Mouse (Mus musculus) heart, adult 2 months (tissue): ENCODE results near the gene Fgf16. TPM values are rescaled to one million over a fixed set of nuclear protein-coding genes. Genes with fewer than 3 reads are reported as not detected.

Source experiments
- DNase-seq, 2 experiments: peaks; one replicate each; pipeline ENCODE4 v3.0.0; 2021
- H3K27ac ChIP-seq: fragments of 200-600 bp; 2 replicates; pipeline ENCODE4 v1.8.1; 2022
- H3K27me3 ChIP-seq: fragments of 200-500 bp; 2 replicates; pipeline ENCODE4 v1.6.1; 2012; ENCODE audit warnings: mild to moderate bottlenecking, low read length, inconsistent platforms, mixed read lengths; ENCODE audit not compliant: control insufficient read depth, insufficient read depth
- H3K36me3 ChIP-seq: fragments of 200-500 bp; 2 replicates; pipeline ENCODE4 v1.6.1; 2012; ENCODE audit warnings: low read length, inconsistent platforms; ENCODE audit not compliant: control insufficient read depth, insufficient read depth
- H3K4me1 ChIP-seq: fragments of 200-500 bp; 2 replicates; pipeline ENCODE4 v1.6.1; 2011; ENCODE audit warnings: low read length; ENCODE audit not compliant: control insufficient read depth, insufficient read depth
- H3K4me3 ChIP-seq: fragments of 200-600 bp; 2 replicates; pipeline ENCODE4 v1.8.1; 2022
- H3K79me2 ChIP-seq: fragments of 200-500 bp; replicated peaks from 2 replicates; pipeline ENCODE4 v1.6.1; 2012; ENCODE audit warnings: mild to moderate bottlenecking, inconsistent platforms, low read length, moderate library complexity, mixed read lengths; ENCODE audit not compliant: control insufficient read depth, insufficient read depth
- H3K9ac ChIP-seq: fragments of 200-500 bp; 2 replicates; pipeline ENCODE4 v1.6.1; 2012; ENCODE audit warnings: low read depth, mild to moderate bottlenecking, control low read depth, inconsistent platforms, low read length, mixed read lengths
- CTCF ChIP-seq: fragments of 200-600 bp; IDR thresholded peaks from 2 replicates; pipeline ENCODE4 v1.8.1; 2022; ENCODE audit warnings: antibody characterized with exemption, mild to moderate bottlenecking, moderate library complexity
- EP300 ChIP-seq: fragments of 200-500 bp; IDR thresholded peaks from 2 replicates; pipeline ENCODE4 v1.6.1; 2011; ENCODE audit warnings: low read depth, low read length, control low read depth; ENCODE audit not compliant: insufficient read depth
- POLR2A ChIP-seq: fragments of 200-500 bp; IDR thresholded peaks from 2 replicates; pipeline ENCODE4 v1.6.1; 2011; ENCODE audit warnings: mild to moderate bottlenecking, low read depth, low read length, control low read depth; ENCODE audit not compliant: insufficient read depth
- WGBS: fragments of 180-500 bp; shearing (Covaris S2); methylation state at CpG from one replicate; pipeline ENCODE4 v1.1.7; 2018; 5-methylcytosine and 5-hydroxymethylcytosine counted together
- intact Hi-C: fragments of 180-260 bp; cut with DNase I; formaldehyde crosslinking; loops from one replicate; pipeline ENCODE4 v1.15.1; 2025
- long read RNA-seq: library from polyadenylated mRNA; stranded (forward); transcript quantifications from one replicate; pipeline ENCODE4 v2.0.0, GENCODE M21; 2021
- polyA plus RNA-seq: library from polyadenylated mRNA; depleted of rRNA; stranded (reverse); fragments of >200 nt; gene quantifications from 2 replicates; pipeline ENCODE4 v1.2.3, GENCODE M21; 2012; rRNA removed
- total RNA-seq, 2 experiments: library from RNA; stranded (reverse); gene quantifications; 2 replicates each; pipeline ENCODE4 v1.2.3; 2021

Gene Fgf16
- total RNA-seq (10 to 100 TPM; 16.0 to 18.1 TPM), polyA plus RNA-seq (9.5 and 14.3 TPM in 2 replicates)
- long read RNA-seq, partial matches to known transcripts: 1 of 2 reads
- long read RNA-seq, other reads (novel, unspliced or antisense): 0 of 2 reads

GRCm38 (mm10) chrX:105764162-105765004 is at the start of gene Fgf16:
Fgf16 (plus strand) TSS chrX:105764279.
- intact Hi-C loops: no loop called here
- TF ChIP-seq POLR2A (no peak), EP300 (no peak), CTCF (no peak)
- Histone ChIP-seq H3K79me2 (no peaks in the 10 kb centered on the region), H3K4me3 (peak within 1 kb of the TSS; percentile 49), H3K27me3 (no peaks in the 10 kb centered on the region), H3K27ac (peak within 1 kb of the TSS; percentile 58), H3K9ac (peak within 1 kb of the TSS; percentile 94), H3K4me1 (no peaks in the 10 kb centered on the region; the same call in 1 of the 2 replicates), H3K36me3 (no peaks in the 10 kb centered on the region)
- 16% methylated on average over 63 of the region's 86 CpGs for WGBS
- peak; percentile 28 to 50 for DNase-seq

GRCm38 (mm10) chrX:105714740-105715139 is 49.3 kb upstream of the Fgf16 start:
- H3K27me3 ChIP-seq: no peaks in the 10 kb centered on the region
- no peak overlapping the region for H3K27ac ChIP-seq
- H3K4me3 ChIP-seq: no peak overlapping the region
- H3K79me2 ChIP-seq: no peaks in the 10 kb centered on the region
- 77% methylated on average over 4 of the region's 4 CpGs for WGBS
- no peak for TF ChIP-seq POLR2A
- no peak for TF ChIP-seq EP300
- no peak for TF ChIP-seq CTCF
- DNase-seq: no peak
- no peak overlapping the region for H3K9ac ChIP-seq
- H3K36me3 ChIP-seq: no peaks in the 10 kb centered on the region
- intact Hi-C loops: loop anchor here (5.0 kb wide), 1 partner anchor 447 kb away; no protein-coding TSS in a partner anchor
- H3K4me1 ChIP-seq: no peaks in the 10 kb centered on the region; the same call in 1 of the 2 replicates

- no peak overlapping the region for H3K4me3 ChIP-seq
- H3K79me2 ChIP-seq: no peaks in the 10 kb centered on the region
- no peak overlapping the region for H3K27ac ChIP-seq
- 86% methylated on average over 7 of the region's 7 CpGs for WGBS
- no peak overlapping the region for H3K9ac ChIP-seq
- H3K4me1 ChIP-seq: no peaks in the 10 kb centered on the region; the same call in 1 of the 2 replicates
- no peaks in the 10 kb centered on the region for H3K36me3 ChIP-seq
- TF ChIP-seq CTCF (peak; percentile 26; the same call in 1 of the 2 replicates), POLR2A (no peak), EP300 (no peak)
- no peak for DNase-seq
- intact Hi-C loops: no loop called here
- H3K27me3 ChIP-seq: no peaks in the 10 kb centered on the region
Measured at GRCm38 (mm10) chrX:105715789-105716321, 48.2 kb upstream of the Fgf16 start.

DNA sequence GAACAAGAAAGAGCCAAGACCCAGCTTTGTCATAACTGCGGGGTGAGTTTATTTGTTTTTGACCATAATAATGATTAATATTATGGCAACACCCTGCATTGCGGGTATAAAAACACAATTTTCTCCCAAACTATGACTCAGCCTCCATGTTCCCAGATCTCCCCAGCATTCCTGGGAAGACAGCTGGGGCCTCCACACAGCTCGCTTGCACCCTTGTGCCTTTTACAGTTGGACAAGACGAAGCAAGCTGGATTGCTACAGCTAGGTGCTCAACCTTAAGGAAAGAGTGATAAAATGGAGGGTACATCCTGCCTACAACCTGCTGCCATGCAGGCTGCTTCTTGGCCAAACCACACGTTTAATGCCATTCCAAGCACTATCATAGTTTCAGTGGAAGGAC is 45.7 kb upstream of the Fgf16 start:
- 75% methylated on average over 5 of the region's 5 CpGs for WGBS
- H3K9ac ChIP-seq: no peak overlapping the region
- H3K4me1 ChIP-seq: no peaks in the 10 kb centered on the region
- DNase-seq: no peak
- no peak overlapping the region for H3K4me3 ChIP-seq
- H3K27ac ChIP-seq: no peak overlapping the region
- H3K36me3 ChIP-seq: no peaks in the 10 kb centered on the region
- H3K27me3 ChIP-seq: no peaks in the 10 kb centered on the region
- TF ChIP-seq EP300: no peak
- no peak for TF ChIP-seq CTCF
- no peak for TF ChIP-seq POLR2A
- intact Hi-C loops: no loop called here
- H3K79me2 ChIP-seq: no peaks in the 10 kb centered on the region

DNA sequence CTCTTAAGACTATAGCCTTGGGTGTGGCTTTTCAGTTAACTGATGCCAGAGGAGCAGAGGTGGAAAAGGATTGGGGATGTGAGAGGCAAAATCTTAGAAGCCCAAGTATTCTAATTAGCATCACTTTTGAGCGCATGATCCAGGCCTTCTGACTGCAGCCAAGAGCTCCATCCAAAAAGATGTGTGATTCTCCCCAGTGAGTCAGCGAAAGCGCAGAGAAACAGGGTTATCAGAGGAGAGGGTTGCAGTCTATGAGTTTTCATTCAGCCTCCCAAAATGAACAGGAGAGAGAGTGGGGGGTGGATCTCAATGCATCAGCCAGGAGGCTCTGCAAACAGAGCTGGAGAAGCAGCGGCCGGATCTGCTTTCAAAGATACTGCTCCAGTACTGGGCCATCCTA is 45.1 kb upstream of the Fgf16 start:
- no peak for TF ChIP-seq EP300
- no peak for TF ChIP-seq POLR2A
- TF ChIP-seq CTCF: no peak
- no peak overlapping the region for H3K4me3 ChIP-seq
- WGBS: 65% methylated on average over 5 of the region's 5 CpGs
- intact Hi-C loops: no loop called here
- H3K9ac ChIP-seq: no peak overlapping the region
- no peaks in the 10 kb centered on the region for H3K79me2 ChIP-seq
- no peaks in the 10 kb centered on the region for H3K36me3 ChIP-seq
- no peaks in the 10 kb centered on the region for H3K4me1 ChIP-seq
- DNase-seq: no peak
- no peaks in the 10 kb centered on the region for H3K27me3 ChIP-seq
- no peak overlapping the region for H3K27ac ChIP-seq

GRCm38 (mm10) chrX:105724174-105724573 is 39.9 kb upstream of the Fgf16 start:
- 59% methylated on average over 7 of the region's 7 CpGs for WGBS
- Histone ChIP-seq H3K27me3 (no peaks in the 10 kb centered on the region), H3K4me3 (no peak overlapping the region), H3K36me3 (no peaks in the 10 kb centered on the region), H3K27ac (no peak overlapping the region), H3K4me1 (no peaks in the 10 kb centered on the region), H3K79me2 (no peaks in the 10 kb centered on the region), H3K9ac (no peak overlapping the region)
- intact Hi-C loops: no loop called here
- TF ChIP-seq POLR2A: no peak
- no peak for TF ChIP-seq EP300
- no peak for TF ChIP-seq CTCF
- no peak for DNase-seq
